Mouse (Mus musculus) heart, postnatal 25 days (tissue): ENCODE results near the gene Ms4a5. TPM values are rescaled to one million over a fixed set of nuclear protein-coding genes. Genes with fewer than 3 reads are reported as not detected.

Experiments used
- DNase-seq: peaks from one replicate; pipeline ENCODE4 v3.0.0; 2022; ENCODE audit warnings: low spot score
- intact Hi-C: fragments of 180-260 bp; cut with DNase I; formaldehyde crosslinking; loops from one replicate; pipeline ENCODE4 v1.15.1; 2025
- total RNA-seq, 2 experiments: library from RNA; stranded (reverse); gene quantifications; 2 replicates each; pipeline ENCODE4 v1.2.3; 2021

The Ms4a5 gene
- total RNA-seq, 2 experiments from 2014 or later = not detected

DNA sequence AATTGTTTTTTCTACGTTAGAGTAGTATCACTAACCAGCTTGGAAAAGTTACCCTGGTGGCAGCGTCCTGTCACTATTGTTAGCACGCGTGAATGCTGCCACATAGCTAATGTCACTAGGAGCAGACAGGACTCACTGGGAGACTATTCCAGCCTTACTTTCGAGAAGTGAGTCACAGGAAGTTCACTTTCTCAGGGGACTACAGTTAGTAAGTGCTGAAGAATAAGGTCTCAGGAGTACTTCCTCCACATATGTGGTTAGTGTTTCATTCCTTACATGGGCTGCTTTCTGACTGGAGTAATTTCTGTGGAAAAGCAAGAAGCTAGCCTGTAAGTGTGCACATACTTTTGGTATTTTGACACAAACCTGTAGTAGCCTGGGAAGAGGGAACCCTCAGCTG lies 49.4 kb downstream of the Ms4a5 start:
- DNase-seq = no peak

DNA sequence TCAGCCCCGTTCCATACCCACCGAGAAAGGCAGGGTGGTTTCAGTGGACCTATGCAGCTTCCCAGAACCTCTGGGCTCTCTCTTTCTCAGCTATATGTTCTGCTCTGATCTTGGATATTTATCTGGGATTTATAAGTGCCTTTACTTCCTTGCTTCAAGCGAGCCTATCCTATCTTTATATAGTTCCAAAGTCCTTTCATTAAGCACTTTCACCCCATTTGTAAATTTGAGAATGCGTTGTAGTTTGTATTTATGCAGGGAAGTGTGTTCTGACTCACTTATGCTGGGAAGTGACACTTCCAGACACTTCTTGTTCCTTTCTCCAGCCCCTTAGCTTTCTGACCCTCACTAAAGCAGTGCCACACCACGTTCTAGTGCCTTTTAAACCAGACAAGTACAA lies 51.3 kb downstream of the Ms4a5 start, which contains the start of gene Ms4a12:
Gene Ms4a12, minus strand, starts transcription at position 101 of the 400 bp plus-strand sequence.
- no peak for DNase-seq
- intact Hi-C loops = no loop called here

More for the DNA sequence above, 49.4 kb downstream of the Ms4a5 start:
- intact Hi-C loops = no loop called here

Other genes with a start within 250 kb of the Ms4a5 start
- 1 to 10 TPM; 1.2 to 1.8 TPM for gene Ms4a8a, start 202.8 kb downstream of the Ms4a5 start, total RNA-seq
- gene 1700017D01Rik, start 153.0 kb downstream of the Ms4a5 start, total RNA-seq = not detected
- not detected for gene 1700025F22Rik, start 118.6 kb downstream of the Ms4a5 start, total RNA-seq
- gene Ms4a13, start 87.1 kb downstream of the Ms4a5 start, total RNA-seq = not detected
- gene Ms4a12, start 51.4 kb downstream of the Ms4a5 start, total RNA-seq = not detected
- gene Ms4a1, start 17.6 kb downstream of the Ms4a5 start, total RNA-seq = under 1 TPM; 0.49 to 0.67 TPM
- under 1 TPM; 0.10 to 0.22 TPM for gene Ms4a14, start 30.6 kb upstream of the Ms4a5 start, total RNA-seq
- gene Ms4a7, start 52.3 kb upstream of the Ms4a5 start, total RNA-seq = 1 to 10 TPM in 1 of 2 experiments, under 1 TPM in 1; 0.73 to 2.2 TPM
- gene Ms4a4a, start 91.7 kb upstream of the Ms4a5 start, total RNA-seq = 1 to 10 TPM; 4.8 to 7.8 TPM
- gene Ms4a4c, start 120.9 kb upstream of the Ms4a5 start, total RNA-seq = not detected
- under 1 TPM; 0.36 to 0.56 TPM for gene Ms4a4b, start 159.7 kb upstream of the Ms4a5 start, total RNA-seq
- gene Ms4a6c, start 185.5 kb upstream of the Ms4a5 start, total RNA-seq = 10 to 100 TPM in 1 of 2 experiments, 1 to 10 TPM in 1; 8.9 to 10.1 TPM
- not detected for gene Gm8369, start 202.1 kb upstream of the Ms4a5 start, total RNA-seq
- gene Ms4a6b, start 232.6 kb upstream of the Ms4a5 start, total RNA-seq = 1 to 10 TPM; 5.7 to 6.1 TPM